Mouse (Mus musculus): ENCODE measurements at regions not wholly inside any gene's neighbourhood (a gene's known extent, or its start where the extent isn't known, plus 50 kb on each side); places are given as distances from the start of the nearest gene placed in this dataset.
"Not testable (repeated sequence)": the region's sequence is repeated elsewhere in the genome, so short reads cannot be mapped to it uniquely, and the experiment has no call there.

DNA sequence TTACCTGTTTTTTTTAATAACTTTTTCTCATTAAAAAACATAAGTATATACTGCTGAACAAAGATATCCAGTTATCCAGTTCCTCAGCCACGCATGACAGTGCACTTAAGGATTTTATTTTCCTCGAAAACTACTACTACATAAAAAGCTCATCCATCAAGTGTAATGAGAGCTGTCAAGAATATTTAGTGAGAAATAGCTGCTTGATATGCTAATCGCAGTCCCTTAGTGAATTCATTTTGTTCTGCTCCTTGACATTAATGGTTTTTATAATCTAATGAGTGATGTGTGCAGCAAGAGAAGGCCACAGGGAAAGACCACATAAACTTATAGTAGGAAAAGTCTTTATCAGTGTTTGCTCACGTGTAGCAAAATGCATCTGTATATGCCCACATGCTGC lies 754.0 kb upstream of the Slc39a10 start:
- no peak for DNase-seq

DNA sequence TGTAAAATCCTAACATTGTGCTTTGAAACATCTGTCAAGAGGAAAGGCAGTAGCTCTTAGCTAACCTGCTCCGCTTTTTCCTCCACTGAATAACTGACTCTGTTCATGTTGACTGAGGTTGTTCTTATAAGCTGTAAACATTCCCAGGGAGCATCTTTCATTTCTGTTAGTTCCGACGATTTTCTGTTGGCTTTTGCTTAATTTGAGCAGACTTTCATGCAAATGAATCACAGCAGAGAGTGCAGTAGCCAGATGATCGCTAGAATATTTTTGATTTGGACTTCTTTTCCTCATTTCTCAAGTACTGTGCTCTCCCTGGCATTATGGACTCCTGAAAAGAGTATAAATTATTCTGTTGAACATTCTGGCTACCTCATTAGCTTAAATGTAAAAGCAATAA lies 713.9 kb upstream of the Slc39a10 start:
- DNase-seq: no peak

DNA sequence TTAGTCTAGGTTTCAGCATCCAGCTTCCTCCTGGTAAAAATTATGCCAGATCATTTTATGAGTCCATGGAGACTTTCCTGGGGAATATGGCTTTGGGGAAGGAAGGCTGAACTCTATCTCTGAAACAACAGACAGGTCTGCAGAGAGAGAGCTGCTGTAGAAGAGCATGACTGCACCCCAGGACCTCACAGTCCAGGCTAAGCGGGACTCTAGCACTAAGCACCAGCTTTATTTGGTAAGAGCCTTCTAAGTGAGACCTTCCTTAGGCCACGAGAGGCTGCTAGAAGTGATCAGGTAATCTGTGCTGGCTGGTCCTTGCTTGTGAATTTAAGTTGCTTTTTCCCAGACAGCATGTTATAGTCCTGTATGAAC lies 711.3 kb upstream of the Slc39a10 start:
- DNase-seq: no peak

DNA sequence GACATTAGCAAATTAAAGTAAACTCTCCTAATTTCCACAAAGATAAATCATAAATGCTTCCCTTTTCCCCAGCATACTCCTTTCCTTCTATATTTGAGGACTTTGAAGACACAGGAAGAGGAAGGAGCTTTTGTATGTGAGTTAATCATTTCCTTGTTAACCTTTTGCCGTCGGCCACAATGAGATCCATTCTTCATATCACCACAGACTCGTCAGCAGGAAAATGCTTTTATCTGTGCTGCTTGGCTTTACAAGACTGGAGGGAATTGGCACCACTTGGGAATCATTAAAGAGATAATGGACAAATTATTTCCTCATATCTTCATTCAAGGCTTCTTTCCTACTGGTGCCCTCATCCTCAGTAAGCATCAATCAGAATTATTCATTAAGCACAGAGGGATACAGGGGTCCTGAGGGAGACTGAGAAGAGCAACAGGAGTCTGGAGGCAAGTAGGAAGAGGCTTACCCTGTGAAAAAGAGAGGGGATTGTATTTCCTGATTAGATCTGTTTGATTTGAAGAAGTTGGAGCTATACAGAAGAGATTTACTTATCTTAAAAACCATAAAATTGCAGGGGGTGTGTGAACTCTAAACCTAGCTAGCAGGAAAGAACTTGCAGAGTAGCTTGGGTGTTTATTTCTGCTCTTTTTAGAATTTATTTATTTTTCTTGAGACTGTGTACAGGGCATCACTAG lies 710.8 kb upstream of the Slc39a10 start:
- DNase-seq: no peak

DNA sequence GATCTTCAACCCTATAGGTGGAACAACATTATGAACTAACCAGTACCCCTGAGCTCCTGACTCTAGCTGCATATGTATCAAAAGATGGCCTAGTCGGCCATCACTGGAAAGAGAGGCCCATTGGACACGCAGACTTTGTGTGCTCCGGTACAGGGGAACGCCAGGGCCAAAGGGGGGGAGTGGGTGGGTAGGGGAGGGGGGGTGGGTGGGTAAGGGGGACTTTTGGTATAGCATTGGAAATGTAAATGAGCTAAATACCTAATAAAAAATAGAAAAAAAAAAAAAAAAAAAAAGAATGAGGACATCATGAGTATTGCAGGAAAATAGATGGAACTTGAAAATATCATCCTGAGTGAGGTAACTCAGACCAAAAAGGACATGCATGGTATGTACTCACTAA lies 701.0 kb upstream of the Slc39a10 start:
- not testable (repeated sequence) for DNase-seq

DNA sequence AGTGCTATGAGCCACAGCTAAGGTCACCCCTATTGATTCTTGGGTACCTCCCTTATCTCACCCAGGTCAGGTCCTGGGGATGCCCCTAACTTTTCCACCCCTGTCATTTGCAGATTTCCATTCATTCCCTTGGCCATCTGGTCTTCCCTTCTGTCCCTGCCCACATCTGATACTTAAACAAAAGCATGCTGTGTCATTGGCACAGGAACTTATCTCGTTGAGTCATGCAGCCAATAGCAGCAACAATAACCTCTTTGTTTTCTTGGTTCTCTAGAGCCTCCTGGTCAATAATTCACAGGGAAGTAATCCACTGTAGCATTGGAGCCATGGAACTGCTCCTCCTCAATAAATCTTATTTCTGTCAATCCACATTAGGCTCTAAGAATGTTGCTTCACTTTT lies 653.0 kb upstream of the Slc39a10 start:
- no peak for DNase-seq

DNA sequence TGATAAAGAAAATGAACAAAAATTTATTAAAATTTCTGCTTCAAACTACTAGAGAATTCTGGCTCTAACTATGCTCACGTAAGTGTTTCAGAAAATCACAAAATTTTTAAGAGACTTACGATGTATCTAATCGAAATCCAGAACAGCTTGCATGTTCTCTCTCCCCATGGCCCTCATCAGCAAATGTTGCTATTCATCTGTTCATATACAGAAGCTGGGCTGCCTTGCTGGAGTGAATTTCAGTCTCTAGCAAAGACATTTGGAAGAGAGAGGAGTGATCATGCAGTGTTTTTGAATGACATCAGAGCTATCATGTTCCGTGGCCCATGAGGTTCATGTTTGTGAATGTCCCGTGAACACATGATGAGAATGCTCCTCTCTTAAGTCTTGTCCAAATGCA lies 618.8 kb upstream of the Slc39a10 start:
- no peak for DNase-seq

DNA sequence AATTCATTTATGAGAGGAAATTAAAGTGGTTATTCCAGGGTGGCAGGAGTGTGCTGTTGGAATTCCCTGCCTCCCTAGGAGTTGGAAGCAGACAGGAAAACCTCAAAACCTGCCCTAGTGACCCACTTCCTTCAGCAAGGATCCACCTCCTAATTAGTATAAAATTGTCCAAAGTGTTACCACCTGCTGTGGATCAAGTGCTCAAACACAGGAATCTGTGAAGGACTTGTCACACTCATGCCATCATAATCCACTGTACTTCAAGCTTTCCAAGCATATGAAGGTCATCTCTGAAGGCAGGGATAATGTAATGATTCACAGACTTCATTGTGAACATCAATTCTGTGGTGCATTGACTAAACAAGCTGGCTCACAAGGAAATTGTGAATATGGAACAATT lies 615.1 kb upstream of the Slc39a10 start:
- DNase-seq: no peak

DNA sequence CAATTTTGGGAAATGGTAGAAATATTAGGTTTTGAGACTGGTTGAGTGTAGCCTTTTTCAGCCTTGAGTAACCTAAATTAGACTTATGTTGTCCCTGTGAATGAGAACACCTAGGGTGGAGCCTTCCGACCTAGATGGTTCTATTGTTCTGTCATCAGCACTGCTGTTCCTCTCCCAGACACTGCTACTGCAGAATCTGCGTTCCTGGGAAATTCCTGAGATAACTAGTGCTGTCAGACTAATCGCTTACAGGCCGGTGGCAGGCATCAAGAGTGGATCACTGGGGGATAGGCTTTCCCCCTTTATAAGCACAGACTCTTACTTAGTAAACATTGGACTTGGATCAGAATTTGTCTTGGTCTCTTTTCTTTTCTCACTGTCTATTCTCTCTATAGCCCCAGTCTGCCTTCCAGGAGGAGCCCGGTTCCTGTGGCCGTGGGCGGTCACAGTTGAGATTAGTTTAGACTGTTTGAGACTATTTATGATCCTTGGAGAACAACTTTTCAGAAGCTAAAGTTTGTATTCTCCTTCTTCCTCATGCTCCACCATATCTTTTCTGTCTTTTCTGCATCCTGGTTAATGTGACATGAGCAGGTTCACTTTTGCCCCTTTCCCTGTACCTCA lies 596.0 kb upstream of the Slc39a10 start:
- no peak for DNase-seq

DNA sequence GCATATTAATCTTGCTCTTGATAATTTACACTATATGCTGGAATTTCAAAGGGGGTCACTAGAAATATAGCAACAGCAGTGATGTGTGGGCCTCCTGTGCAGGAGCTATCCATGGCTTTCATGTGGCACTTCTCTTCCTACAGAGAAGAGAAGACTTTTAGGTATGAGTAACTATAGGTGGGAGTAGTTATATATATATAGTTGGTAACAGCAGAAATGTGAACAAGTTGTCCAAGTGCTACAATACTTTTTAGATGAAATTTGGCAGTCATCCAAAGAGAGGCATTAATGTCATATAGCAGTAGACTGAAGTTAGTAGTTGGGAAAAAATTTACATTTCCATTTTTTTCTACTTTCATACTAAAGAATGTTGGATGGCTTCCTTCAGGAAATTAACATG lies 593.4 kb upstream of the Slc39a10 start:
- DNase-seq: no peak

DNA sequence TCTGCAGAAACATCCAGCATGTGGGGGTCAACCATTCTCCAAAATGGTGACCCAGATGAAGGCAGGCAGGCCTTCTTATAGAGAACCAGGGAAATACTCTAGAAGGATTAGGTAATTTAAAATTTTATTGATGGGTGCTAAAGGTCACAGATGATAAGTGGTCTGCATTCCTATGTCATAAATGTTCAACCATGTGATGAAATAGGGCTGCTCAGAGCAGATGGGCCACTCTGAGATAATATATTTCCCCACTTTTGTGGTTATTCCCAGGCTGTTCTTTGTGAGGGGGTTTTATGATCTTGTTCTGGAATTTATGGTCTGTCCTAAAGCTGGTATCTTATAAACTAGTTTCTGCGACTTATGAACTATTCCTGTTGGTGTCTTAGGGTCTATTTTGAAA lies 586.4 kb upstream of the Slc39a10 start:
- DNase-seq: no peak

DNA sequence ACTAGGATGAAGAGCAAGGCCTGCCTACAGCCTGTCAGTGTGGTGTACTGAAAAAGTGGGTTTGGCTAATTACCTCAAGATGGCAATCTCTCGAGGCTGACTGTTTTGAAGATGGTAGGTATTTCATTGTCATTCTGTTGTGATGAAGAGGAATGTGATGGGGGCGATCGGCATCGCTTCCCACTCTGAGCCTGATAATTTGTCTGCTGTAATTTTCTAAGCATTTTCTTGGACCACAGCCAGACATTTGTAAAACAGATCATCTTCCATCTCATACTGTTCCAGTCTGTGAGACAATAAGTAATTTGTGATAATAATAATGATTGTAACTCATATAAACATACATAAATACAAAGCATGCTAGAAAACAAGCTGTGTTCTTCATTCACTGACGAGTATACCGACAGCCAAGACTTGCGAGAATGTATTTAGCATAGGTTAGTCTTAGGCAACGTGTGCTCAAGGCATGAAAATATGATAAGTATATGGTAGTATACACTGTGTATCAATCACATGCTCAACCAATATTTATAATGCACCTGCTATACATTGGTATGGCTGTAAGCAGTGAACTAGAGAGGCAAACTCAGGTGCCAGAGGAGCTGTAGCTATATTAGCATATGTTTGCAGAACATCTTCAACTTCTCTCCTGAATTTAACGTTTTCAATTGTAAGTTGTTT lies 574.1 kb upstream of the Slc39a10 start:
- DNase-seq: no peak

DNA sequence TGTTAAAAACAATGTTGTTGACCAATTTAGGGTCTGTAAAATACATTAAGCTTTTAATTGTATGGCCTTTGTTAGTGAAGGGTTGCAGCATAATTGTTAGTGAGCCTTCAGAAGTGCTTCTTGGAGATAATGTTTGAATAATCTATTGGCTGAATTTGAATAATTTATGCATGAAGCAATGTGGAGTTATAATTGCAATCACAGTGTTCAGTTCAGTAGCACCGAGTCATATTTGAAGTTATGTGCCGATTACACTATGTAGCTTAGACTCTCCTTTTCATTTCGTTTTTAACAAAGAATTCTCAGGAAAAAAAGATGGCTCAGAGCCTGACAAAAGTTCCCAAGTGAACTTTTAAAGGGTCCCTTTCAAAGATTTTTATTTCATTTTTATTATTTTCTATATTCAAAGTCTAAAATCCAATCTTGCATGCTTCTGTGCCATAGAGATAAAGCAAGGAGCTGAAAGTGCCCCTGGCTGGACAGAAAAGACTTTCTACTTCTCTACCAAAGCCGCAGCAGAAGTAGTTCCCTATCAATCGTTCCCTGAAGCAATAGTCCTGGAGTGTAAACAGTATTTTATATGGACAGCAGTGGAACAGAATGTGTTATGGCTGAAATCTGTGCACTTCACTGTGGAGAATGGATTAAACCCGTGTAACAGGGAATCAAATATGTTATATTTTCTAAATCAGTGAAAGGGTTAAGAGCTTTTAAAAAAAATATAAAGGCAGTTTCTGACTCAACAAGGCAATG lies 556.3 kb upstream of the Slc39a10 start:
- no peak for DNase-seq

DNA sequence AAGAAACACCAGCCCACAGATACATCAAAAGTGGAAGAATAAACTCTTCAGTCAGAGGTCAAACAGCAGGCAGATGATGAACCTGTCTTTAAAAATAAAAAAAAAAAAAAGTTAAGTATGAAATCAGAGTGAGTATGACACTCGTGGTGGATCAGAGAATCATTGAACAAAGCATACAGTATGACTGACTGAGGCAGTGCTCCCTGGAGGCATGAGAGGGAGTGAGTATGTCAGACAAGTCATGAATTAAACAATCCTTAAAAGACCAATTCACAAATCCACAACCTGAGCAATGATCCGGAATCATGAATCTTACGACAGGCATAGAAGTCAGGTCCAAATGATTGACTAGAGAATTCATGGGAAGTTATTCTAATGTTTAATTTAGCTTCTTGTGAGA lies 555.4 kb upstream of the Slc39a10 start:
- DNase-seq: no peak

DNA sequence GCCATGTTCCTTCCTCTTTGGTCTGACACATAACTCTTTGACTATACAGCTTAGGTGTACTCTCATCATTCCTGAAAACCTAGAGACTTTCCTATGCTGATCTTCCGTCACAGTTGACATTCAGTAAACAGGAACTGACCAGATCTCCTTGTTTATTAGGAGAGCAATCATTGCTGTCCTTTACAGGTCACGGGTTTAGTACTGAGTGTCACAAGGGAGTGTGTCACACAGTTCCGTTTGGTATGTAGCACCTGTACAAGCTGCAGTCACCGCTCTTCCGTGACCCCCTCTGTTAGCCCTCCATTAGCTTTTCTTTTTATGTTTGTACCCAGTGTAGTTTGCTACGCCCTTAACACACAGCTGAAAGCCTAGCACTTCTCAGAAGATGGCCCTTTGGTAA lies 553.4 kb upstream of the Slc39a10 start:
- no peak for DNase-seq

DNA sequence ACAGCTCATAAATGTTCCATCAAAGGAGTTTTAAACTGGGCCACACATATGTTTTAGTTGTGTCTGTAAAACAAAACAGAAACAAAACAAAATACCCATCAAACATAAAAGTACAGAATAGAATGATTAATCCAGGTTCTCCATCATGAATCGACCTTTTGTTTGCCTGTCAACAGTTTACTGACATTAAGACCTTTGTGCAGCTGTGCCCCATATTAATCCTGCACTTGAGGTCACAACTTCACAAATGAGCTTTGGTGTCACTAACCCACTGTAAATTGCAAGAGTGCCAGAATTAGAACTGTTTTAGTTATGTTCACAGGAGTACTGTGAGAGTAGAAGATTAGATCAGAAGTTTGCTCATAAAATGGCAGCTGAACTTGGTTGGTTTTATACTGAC lies 540.2 kb upstream of the Slc39a10 start:
- no peak for DNase-seq

DNA sequence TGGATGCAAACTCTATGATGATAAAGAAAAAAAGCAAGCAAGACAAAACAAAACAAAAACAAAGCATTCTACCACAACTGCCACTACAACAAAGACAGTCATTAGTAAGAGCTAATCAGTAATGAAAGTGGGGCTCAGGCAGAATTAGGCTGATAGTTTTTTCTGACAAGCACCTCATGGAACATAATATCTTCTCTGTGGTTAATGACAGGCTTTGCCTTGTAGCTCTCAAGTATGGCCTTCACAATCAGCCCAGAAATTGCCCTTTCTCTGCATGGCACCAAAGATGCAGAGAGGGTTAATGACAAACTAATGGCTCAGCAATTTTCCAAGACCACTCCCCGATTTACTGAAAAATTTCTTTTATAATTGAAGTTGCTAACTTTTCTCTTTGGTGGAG lies 512.5 kb upstream of the Slc39a10 start:
- no peak for DNase-seq

DNA sequence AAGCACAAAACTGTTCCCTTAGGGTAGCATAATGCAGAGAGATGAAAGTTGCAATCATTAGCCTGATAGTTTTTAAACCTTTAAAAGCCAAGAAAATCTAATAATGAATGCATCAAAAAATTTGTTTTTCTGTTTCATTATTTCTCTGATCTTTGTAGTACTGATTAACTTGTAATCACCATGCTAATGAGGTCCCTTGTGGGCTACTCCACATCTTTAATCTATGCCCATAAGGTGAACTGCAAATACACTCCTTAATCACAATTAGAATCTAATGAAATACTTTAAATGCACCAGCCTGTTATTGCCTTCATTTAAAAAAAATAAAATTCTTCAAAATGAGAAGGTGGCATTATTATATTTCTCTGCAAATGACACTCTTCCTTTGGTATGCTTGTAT lies 493.9 kb upstream of the Slc39a10 start:
- no peak for DNase-seq

DNA sequence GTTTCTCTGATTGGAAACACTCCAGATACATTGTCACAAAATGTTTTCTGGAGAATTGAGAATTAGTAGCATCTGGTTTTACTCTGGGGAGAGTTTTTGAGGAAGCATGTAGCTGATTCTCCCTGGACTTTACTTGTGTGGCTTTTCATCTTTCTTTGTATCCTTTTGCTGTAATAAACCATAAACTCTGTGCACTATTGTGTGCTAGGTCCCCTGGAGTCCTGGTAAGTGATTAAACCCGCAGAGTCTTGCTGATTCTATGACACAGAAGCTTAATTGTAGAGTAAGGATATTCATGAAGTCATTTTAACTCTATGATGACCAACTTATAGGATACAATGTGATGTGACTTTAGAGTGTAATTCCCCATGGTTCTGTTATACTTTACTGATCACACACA lies 486.1 kb upstream of the Slc39a10 start:
- no peak for DNase-seq

DNA sequence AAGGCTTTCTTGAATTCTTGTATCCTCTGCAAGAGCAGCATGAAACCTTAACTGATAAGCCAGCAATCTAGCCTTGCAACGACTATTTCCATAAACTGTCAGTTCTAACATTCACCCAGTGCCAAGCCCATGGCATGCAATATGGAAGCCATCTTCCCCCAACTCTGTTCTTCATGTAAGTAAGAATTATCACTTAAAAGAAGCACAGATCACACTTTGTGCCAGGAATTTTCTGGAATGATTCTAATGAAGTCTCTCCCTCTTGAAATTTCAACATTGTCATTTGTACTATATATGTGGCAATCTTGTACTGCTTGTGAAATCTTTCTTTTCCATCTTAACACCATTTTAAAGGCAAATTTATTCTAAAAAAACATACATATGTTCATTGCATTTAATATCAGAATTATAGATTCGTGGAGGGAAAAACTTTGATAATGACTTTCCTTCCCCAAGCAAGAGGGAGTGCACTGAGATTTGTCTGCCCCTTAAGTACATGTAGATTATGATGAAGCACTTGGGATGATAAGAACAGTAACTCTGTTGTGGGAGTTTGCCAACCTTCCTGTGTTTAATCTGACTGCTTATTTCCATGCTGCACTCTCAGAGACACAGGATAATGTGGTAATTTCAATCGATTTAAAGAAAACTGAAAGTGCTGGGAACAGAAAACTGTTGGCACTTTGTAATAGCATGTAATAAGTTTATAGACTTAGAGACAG lies 447.2 kb upstream of the Slc39a10 start:
- no peak for DNase-seq

DNA sequence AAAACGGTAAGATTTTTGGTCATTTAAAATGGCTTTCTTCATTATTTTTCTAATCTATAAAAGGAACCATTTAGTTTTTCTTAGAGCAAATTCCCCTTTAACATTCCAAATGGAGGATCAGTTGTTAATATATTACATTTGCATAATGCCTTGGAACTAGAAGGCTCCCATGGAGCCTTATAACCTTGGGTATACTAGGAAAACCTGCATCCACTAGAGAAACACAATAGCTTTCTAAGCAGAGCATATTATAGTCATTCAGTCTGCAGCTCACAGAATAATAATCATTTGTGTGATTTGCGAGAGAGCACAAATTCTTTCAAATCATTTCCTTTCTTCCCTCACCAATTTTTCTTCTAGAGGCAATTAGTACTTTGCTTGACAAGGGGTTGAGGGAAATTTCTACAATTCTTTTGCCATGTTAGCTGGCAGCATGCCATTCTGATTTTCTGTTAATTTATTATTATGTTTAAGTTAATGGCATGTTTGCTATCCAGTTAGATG lies 418.0 kb upstream of the Slc39a10 start:
- no peak for DNase-seq

DNA sequence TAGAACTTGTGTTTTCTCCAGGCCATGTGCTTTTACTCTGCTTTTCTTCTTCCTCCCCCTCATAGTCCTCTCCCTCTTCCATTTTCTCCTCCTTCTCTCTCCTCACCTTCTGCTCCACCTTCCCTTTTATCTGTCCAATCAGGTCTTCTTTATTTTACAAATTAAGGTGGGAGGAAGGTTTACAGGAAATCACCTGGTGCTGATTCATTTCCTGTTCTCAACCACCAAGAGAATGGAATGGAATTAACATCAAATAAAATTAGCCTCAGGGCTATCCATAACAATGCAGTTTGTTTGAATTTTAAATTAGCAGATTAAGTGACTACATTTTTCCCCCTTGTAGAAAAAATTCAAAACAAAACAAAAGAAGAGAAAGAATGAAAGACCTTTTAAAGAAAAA lies 414.3 kb upstream of the Slc39a10 start:
- DNase-seq: no peak

DNA sequence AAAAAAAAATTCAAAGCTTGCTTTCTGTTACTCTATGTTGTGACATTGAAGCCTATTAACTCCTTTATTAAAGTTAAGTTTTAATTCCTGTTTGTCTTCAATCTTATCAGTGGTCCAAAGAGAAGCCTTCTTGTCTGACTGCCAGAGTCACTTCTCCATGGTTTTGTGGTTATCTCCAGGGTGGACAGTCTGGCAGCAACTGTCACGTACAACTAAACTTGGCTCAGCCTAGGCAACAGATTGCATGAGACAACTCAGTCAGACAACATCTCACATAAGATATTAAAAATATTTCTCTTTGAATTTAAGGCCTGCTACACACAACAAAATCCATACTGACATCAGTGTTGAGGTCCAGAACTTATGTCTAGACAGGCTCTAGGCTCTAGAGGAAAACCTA lies 406.7 kb upstream of the Slc39a10 start:
- DNase-seq: no peak

Data from thymus, postnatal 25 days (tissue).